Mouse (Mus musculus) kidney, embryonic 15.5 days (tissue): ENCODE measurements around the gene Fbxl21. TPM values are rescaled to one million over a fixed set of nuclear protein-coding genes. Genes with fewer than 3 reads are reported as not detected.
A peak's percentile ranks its signal among the peaks of the same experiment; 100 is the strongest.

Experiments used
- ATAC-seq: fragments of 200-750 bp; cut with Nextera tagmentation; replicated peaks from 2 replicates; pipeline ENCODE4 v1.8.0; 2017; ENCODE audit warnings: moderate TSS enrichment; ENCODE audit not compliant: low FRiP score
- H3K27ac ChIP-seq: fragments of 300-500 bp; sonication (generic); 2 replicates; pipeline ENCODE4 v1.5.1; 2015; ENCODE audit warnings: mild to moderate bottlenecking, inconsistent platforms
- H3K27me3 ChIP-seq: fragments of 300-500 bp; sonication (generic); 2 replicates; pipeline ENCODE4 v1.6.1; 2015; ENCODE audit warnings: inconsistent platforms
- H3K36me3 ChIP-seq: fragments of 300-500 bp; sonication (generic); 2 replicates; pipeline ENCODE4 v1.6.1; 2015; ENCODE audit warnings: inconsistent platforms
- H3K4me1 ChIP-seq: fragments of 300-500 bp; sonication (generic); 2 replicates; pipeline ENCODE4 v1.6.1; 2015; ENCODE audit warnings: inconsistent platforms
- H3K4me2 ChIP-seq: fragments of 300-500 bp; sonication (generic); 2 replicates; pipeline ENCODE4 v1.6.1; 2015; ENCODE audit warnings: moderate library complexity, mild to moderate bottlenecking, inconsistent platforms
- H3K4me3 ChIP-seq: fragments of 300-500 bp; sonication (generic); replicated peaks from 2 replicates; pipeline ENCODE4 v1.5.1; 2015; ENCODE audit warnings: mild to moderate bottlenecking, inconsistent platforms
- H3K9ac ChIP-seq: fragments of 300-500 bp; sonication (generic); 2 replicates; pipeline ENCODE4 v1.6.1; 2015; ENCODE audit warnings: mild to moderate bottlenecking, inconsistent platforms
- H3K9me3 ChIP-seq: fragments of 300-500 bp; sonication (generic); replicated peaks from 2 replicates; pipeline ENCODE4 v1.6.1; 2016; ENCODE audit warnings: inconsistent platforms
- WGBS: fragments of 180-500 bp; shearing (Covaris S2); methylation state at CpG from one replicate; pipeline ENCODE4 v1.1.7; 2015; ENCODE audit warnings: mixed read lengths; 5-methylcytosine and 5-hydroxymethylcytosine counted together
- polyA plus RNA-seq: library from polyadenylated mRNA; unstranded; fragments of >200 nt; fragmentation: Nextera tagmentation; extraction: Ambion mirVana; gene quantifications from 2 replicates; pipeline ENCODE4 v1.2.1, GENCODE M21; 2015

Gene Fbxl21
- polyA plus RNA-seq, 1 experiment from 2014 or later: 2.9 TPM

DNA sequence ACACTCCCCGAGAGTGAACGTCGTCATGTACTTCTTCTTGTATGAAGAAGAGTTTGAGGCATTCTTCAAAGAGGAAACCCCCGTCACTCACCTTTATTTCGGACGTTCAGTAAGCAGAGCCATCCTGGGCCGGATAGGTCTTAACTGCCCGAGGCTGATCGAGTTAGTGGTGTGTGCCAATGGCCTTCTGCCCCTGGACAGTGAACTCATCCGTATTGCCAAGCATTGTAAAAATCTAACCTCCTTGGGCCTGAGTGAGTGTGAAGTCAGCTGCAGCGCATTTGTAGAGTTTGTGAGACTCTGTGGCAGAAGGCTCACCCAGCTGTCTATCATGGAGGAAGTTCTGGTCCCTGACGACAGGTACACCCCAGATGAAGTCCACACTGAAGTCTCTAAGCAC lies 14.8 kb downstream of the Fbxl21 start:
- Histone ChIP-seq H3K4me3 (no peak overlapping the region), H3K27me3 (no peaks in the 10 kb centered on the region), H3K4me2 (no peak overlapping the region), H3K9me3 (peaks cover 5% of the 10 kb centered on the region; the same call in 1 of the 2 replicates), H3K27ac (no peak overlapping the region), H3K36me3 (peaks cover 4% of the 10 kb centered on the region; the same call in 1 of the 2 replicates), H3K4me1 (no peaks in the 10 kb centered on the region), H3K9ac (no peak overlapping the region)
- ATAC-seq: no peak
- WGBS: 73% methylated on average over 12 of the region's 12 CpGs

DNA sequence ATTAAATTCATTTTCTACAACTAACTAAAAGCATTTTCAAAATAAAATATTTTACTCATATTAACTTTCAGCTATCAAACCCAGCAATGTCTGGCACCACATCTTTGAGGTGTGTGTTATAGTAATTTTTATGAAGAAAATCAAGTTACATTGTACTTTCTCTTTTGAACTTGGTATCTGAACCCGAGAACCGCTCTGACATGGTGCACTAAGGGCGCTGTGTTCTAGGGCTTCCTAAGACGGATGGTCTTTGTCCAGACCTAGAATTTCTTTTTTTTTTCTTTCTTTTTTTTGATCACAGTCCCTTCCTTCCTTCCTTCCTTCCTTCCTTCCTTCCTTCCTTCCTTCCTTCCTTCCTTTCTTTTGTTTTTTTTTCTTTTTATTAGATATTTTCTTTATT lies 17.6 kb downstream of the Fbxl21 start:
- peaks cover 3% of the 10 kb centered on the region; the same call in 1 of the 2 replicates for H3K9me3 ChIP-seq
- no peaks in the 10 kb centered on the region for H3K36me3 ChIP-seq
- ATAC-seq: no peak
- peaks cover 5% of the 10 kb centered on the region; the same call in 1 of the 2 replicates for H3K4me1 ChIP-seq
- no peaks in the 10 kb centered on the region for H3K27me3 ChIP-seq
- WGBS: 93% methylated on average over 4 of the region's 4 CpGs
- H3K9ac ChIP-seq: no peak overlapping the region
- H3K4me3 ChIP-seq: no peak overlapping the region
- no peak overlapping the region for H3K4me2 ChIP-seq
- H3K27ac ChIP-seq: no peak overlapping the region

DNA sequence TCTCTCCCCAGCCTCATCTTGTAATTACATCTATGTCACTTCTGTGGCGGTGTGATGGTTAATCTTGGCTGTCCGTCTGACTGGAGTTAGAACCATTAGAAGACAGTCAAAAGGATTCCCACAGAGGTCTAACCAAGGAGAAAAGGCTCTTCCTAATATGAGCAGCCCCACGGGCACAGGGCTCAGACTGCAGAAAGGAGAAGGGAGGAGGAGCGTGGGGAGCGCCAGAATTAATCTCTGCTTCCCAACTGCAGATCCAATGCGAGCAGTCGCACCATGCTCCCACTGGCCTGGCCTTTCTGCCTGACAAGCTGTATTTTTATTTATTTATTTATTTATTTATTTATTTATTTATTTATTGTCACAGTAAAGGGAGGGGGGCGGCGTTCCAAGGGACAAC lies 21.5 kb downstream of the Fbxl21 start:
- Histone ChIP-seq H3K9ac (no peak overlapping the region), H3K4me1 (peaks cover 9% of the 10 kb centered on the region; the same call in 1 of the 2 replicates), H3K27ac (no peak overlapping the region), H3K4me3 (no peak overlapping the region), H3K4me2 (no peak overlapping the region), H3K27me3 (no peaks in the 10 kb centered on the region), H3K9me3 (no peaks in the 10 kb centered on the region), H3K36me3 (no peaks in the 10 kb centered on the region)
- WGBS: 65% methylated on average over 9 of the region's 9 CpGs
- ATAC-seq: no peak

DNA sequence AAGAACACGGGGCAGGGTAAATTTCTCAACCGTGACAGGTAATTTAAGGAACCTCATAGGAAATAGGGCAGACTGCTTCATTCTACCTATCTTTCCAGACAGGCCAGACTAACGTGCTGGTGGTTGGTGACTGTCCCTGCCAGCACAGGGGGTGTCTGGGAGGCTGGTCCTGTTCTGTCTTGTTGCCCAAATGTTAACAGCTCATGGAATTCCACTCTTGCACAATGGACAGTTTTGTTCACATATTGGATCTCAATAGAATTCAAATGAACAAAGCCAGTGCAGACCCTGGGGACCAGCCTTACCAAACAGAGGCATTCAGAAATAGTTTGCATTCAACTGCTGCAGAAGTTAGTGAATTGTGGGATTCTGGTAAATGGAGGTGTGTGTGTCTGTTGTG lies 22.7 kb downstream of the Fbxl21 start:
- no peaks in the 10 kb centered on the region for H3K36me3 ChIP-seq
- 60% methylated on average over 3 of the region's 3 CpGs for WGBS
- peaks cover 9% of the 10 kb centered on the region; the same call in 1 of the 2 replicates for H3K4me1 ChIP-seq
- no peaks in the 10 kb centered on the region for H3K9me3 ChIP-seq
- no peak overlapping the region for H3K27ac ChIP-seq
- no peak for ATAC-seq
- H3K4me3 ChIP-seq: no peak overlapping the region
- H3K9ac ChIP-seq: no peak overlapping the region
- no peaks in the 10 kb centered on the region for H3K27me3 ChIP-seq
- H3K4me2 ChIP-seq: no peak overlapping the region

DNA sequence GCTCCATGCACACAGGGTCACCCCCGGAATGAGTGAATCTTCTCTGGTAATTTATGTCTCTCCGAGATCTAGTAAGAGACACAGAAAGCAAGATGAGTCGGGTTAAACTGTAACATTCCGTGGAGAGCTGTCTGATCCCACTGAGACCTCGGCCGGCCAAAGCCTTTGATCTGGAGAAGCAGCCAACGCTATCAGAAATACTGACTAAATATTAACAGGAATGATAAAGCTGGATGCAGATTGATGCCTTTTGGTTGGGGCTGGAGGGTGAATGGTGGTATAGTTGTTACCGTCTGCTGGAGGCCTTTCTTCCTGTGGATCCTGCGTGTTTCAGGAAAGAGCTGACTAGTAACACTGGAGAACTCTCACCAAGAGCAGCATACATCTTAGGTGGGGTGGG lies 26.1 kb downstream of the Fbxl21 start, which contains the start of gene Lect2:
Gene Lect2, minus strand, starts transcription at position 102 of the 400 bp plus-strand sequence.
- 46% methylated on average over 9 of the region's 9 CpGs for WGBS
- Histone ChIP-seq H3K9me3 (no peaks in the 10 kb centered on the region), H3K27me3 (no peaks in the 10 kb centered on the region), H3K4me2 (no peak within 1 kb of the TSS), H3K36me3 (no peaks in the 10 kb centered on the region), H3K4me1 (peaks cover 16% of the 10 kb centered on the region), H3K9ac (no peak within 1 kb of the TSS), H3K27ac (no peak within 1 kb of the TSS), H3K4me3 (no peak within 1 kb of the TSS)
- no peak for ATAC-seq

GRCm38 (mm10) chr13:56549364-56549763 lies 27.1 kb downstream of the Fbxl21 start:
- Histone ChIP-seq H3K4me1 (peaks cover 13% of the 10 kb centered on the region), H3K27ac (no peak overlapping the region), H3K4me3 (no peak overlapping the region), H3K9me3 (no peaks in the 10 kb centered on the region), H3K36me3 (no peaks in the 10 kb centered on the region), H3K4me2 (no peak overlapping the region), H3K27me3 (no peaks in the 10 kb centered on the region), H3K9ac (no peak overlapping the region)
- ATAC-seq: no peak
- 64% methylated on average over 4 of the region's 4 CpGs for WGBS

- Histone ChIP-seq H3K9me3 (no peaks in the 10 kb centered on the region), H3K36me3 (no peaks in the 10 kb centered on the region), H3K4me1 (peaks cover 13% of the 10 kb centered on the region), H3K9ac (no peak overlapping the region), H3K4me2 (no peak overlapping the region), H3K4me3 (no peak overlapping the region), H3K27ac (no peak overlapping the region), H3K27me3 (no peaks in the 10 kb centered on the region)
- 7% methylated on average over 1 of the region's 1 CpGs for WGBS
- no peak for ATAC-seq
Observed at GRCm38 (mm10) chr13:56550574-56550973, 28.3 kb downstream of the Fbxl21 start.

DNA sequence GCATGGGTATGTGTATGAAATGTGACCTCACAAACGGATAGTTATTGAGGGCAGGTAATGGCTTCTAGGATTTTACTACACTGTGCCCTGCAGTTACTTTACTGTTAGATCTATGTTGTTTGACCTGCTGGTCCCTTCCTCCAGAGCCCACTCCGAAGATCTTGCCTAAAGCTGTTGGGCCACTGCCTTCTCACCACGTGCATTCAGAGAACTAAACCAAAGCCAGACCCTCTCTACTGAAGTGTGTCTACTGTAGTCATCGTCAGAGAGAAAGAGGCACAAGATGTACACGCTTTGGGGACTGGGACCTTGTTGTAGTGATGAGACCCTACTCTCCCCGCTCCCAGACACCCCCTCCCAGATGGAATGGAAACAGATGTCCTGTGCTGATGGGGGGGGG lies 29.4 kb downstream of the Fbxl21 start:
- no peaks in the 10 kb centered on the region for H3K36me3 ChIP-seq
- peaks cover 13% of the 10 kb centered on the region for H3K4me1 ChIP-seq
- no peak overlapping the region for H3K4me3 ChIP-seq
- no peak for ATAC-seq
- no peaks in the 10 kb centered on the region for H3K27me3 ChIP-seq
- no peak overlapping the region for H3K4me2 ChIP-seq
- H3K9me3 ChIP-seq: no peaks in the 10 kb centered on the region
- no peak overlapping the region for H3K9ac ChIP-seq
- H3K27ac ChIP-seq: no peak overlapping the region
- WGBS: 82% methylated on average over 6 of the region's 6 CpGs

DNA sequence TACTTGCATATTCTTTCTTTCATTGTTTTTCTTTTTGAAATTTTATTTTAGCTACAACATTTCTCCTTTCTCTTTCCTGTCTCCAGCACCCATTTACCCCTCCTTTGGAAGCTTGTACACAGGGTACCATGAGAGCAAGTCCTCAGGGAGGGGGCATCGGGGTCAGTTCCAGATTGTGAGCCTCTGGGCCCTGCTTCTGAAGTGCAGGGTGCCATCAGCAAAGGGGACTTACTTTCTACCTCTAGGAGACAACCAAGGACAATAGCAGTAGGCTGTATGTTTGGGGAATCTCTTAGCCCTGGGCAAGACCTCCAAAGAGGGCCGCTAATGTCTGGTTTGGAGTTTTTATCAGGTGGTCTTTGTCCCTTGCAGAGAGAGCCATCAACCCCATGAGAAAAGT lies 31.7 kb downstream of the Fbxl21 start:
- ATAC-seq: no peak
- Histone ChIP-seq H3K27ac (no peak overlapping the region), H3K4me3 (no peak overlapping the region), H3K36me3 (no peaks in the 10 kb centered on the region), H3K4me2 (no peak overlapping the region), H3K27me3 (no peaks in the 10 kb centered on the region), H3K4me1 (peaks cover 9% of the 10 kb centered on the region), H3K9ac (no peak overlapping the region), H3K9me3 (no peaks in the 10 kb centered on the region)
- WGBS: 53% methylated on average over 2 of the region's 2 CpGs

- H3K9ac ChIP-seq: no peak overlapping the region
- H3K36me3 ChIP-seq: no peaks in the 10 kb centered on the region
- peaks cover 14% of the 10 kb centered on the region for H3K4me1 ChIP-seq
- no peak overlapping the region for H3K27ac ChIP-seq
- WGBS: 22% methylated on average over 2 of the region's 2 CpGs
- no peaks in the 10 kb centered on the region for H3K9me3 ChIP-seq
- no peak overlapping the region for H3K4me3 ChIP-seq
- H3K27me3 ChIP-seq: no peaks in the 10 kb centered on the region
- no peak for ATAC-seq
- H3K4me2 ChIP-seq: no peak overlapping the region
Observed at GRCm38 (mm10) chr13:56554409-56554808, 32.1 kb downstream of the Fbxl21 start.

DNA sequence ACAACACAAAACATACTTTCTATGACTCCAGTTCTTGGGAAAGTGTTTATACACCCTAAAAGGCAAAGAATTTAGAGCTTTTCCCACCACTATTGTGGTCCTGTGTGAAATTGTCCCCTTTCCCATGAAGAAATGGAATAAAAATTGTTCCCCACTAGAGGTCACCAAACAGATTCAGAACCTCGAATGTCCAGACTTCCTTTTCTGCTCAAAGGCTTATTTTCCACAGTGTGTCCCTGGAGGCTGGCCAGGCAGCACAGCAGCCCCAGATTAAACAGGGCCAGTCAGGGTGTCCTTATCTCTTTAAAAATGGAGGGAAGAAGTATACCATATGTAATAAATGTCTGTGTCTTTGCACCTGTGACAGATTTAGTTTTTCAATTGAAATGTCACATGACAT lies 33.7 kb downstream of the Fbxl21 start:
- Histone ChIP-seq H3K4me2 (no peak overlapping the region), H3K27me3 (no peaks in the 10 kb centered on the region), H3K4me3 (no peak overlapping the region), H3K4me1 (peaks cover 22% of the 10 kb centered on the region), H3K27ac (no peak overlapping the region), H3K9me3 (no peaks in the 10 kb centered on the region), H3K9ac (no peak overlapping the region), H3K36me3 (no peaks in the 10 kb centered on the region)
- WGBS: 3% methylated on average over 1 of the region's 1 CpGs
- ATAC-seq: peak; percentile 61; the same call in 1 of the 2 replicates

- H3K9me3 ChIP-seq: no peaks in the 10 kb centered on the region
- H3K27me3 ChIP-seq: no peaks in the 10 kb centered on the region
- H3K4me3 ChIP-seq: no peak overlapping the region
- peaks cover 22% of the 10 kb centered on the region for H3K4me1 ChIP-seq
- no peak overlapping the region for H3K9ac ChIP-seq
- no peak overlapping the region for H3K4me2 ChIP-seq
- H3K36me3 ChIP-seq: no peaks in the 10 kb centered on the region
- WGBS: 56% methylated on average over 3 of the region's 3 CpGs
- no peak overlapping the region for H3K27ac ChIP-seq
- no peak for ATAC-seq
Observed at GRCm38 (mm10) chr13:56556701-56557100, 34.4 kb downstream of the Fbxl21 start.

DNA sequence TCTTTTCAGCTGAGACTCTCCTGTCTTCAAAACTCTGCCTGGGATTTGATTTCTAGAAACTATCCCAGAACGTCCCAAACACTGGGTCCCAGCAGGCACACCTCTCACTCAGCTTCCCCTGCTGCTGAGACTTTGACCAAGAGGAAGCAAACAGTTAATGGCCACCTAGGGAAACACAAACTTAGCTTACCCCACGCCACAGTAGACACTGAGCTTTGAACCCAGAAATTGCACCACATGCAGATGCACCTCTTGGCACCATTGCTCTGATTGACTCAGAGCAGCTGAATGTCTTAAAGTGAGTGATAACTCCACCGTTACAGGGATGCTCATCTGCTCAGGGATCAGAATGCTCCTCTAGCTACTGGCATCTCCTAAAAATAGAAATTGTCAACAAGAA lies 36.5 kb downstream of the Fbxl21 start:
- Histone ChIP-seq H3K36me3 (no peaks in the 10 kb centered on the region), H3K4me3 (no peak overlapping the region), H3K9ac (no peak overlapping the region), H3K4me2 (no peak overlapping the region), H3K9me3 (no peaks in the 10 kb centered on the region), H3K27ac (no peak overlapping the region), H3K4me1 (peaks cover 15% of the 10 kb centered on the region; the same call in 1 of the 2 replicates), H3K27me3 (no peaks in the 10 kb centered on the region)
- 59% methylated on average over 3 of the region's 3 CpGs for WGBS
- ATAC-seq: no peak
